Mouse (Mus musculus): ENCODE data around the gene Pcsk6.

DNA sequence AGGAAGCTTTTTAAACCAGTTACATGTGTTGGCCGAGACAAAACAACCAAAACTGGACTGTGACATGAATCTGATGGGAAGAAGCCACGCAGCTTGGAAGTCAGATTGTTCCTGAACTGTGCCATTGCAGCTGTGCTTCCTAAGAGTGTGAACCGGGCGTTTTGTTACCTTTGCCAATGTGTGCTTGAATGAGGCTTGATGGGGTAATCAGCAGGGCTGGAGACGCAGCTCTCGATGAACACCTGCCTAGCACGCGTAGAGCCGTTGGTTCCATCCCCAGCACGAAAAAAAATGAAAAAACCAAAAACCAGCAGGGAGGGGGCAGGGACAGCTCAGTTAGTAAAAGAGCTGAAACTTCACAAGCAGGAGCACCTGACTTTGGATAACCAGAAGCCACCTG lies 109.8 kb downstream of the Pcsk6 start:
- TF ChIP-seq POLR2A (IDR thresholded peaks at IDR 0.05; ENCODE audit: control insufficient read depth in 1 of 2, insufficient read depth in 1 of 2, low read depth in 1 of 2, low read length in 2 of 2, poor library complexity in 1 of 2) (no peak), EP300 (IDR thresholded peaks at IDR 0.05; ENCODE audit: low read depth in 1 of 2, low read length in 2 of 2) (no peak), CTCF (IDR thresholded peaks at IDR 0.05 in 2 of 3, conservative IDR thresholded peaks at IDR 0.05 in 1 of 3; ENCODE audit: control insufficient read depth in 1 of 3, insufficient read depth in 1 of 3, low read depth in 2 of 3, low read length in 3 of 3, poor library complexity in 1 of 3, severe bottlenecking in 1 of 3) (no peak), ZNF384 (IDR thresholded peaks at IDR 0.05; ENCODE audit: low read depth, low read length) (no peak), POLR2AphosphoS5 (IDR thresholded peaks at IDR 0.05; ENCODE audit: borderline replicate concordance, low read depth, low read length) (no peak), UBTF (IDR thresholded peaks at IDR 0.05; ENCODE audit: borderline replicate concordance, insufficient read depth, low read depth, low read length) (no peak), TCF12 (IDR thresholded peaks at IDR 0.05; ENCODE audit: low read depth, low read length) (no peak), SIN3A (IDR thresholded peaks at IDR 0.05; ENCODE audit: low read length) (no peak), MXI1 (IDR thresholded peaks at IDR 0.05; ENCODE audit: low read depth, low read length) (no peak), ZMIZ1 (IDR thresholded peaks at IDR 0.05; ENCODE audit: low read depth, low read length) (no peak), MEF2A (IDR thresholded peaks at IDR 0.05; ENCODE audit: extremely low read depth, insufficient replicate concordance, low read depth, low read length, poor library complexity, severe bottlenecking) (no peak), GATA1 (IDR thresholded peaks at IDR 0.05; ENCODE audit: low read depth, low read length) (no peak)
